Mouse (Mus musculus): ENCODE measurements around the gene Cfap58.

GRCm38 (mm10) chr19:48020103-48020502 lies 82.6 kb downstream of the Cfap58 start:
- no peak for TF ChIP-seq CTCF (conservative IDR thresholded peaks at IDR 0.05; ENCODE audit: insufficient read depth, insufficient read length, low read depth, low read length)
- TF ChIP-seq POLR2A (IDR thresholded peaks at IDR 0.05; ENCODE audit: low read depth, low read length), result no peak
